Mouse (Mus musculus) heart, adult 2 months (tissue): ENCODE data around the gene Tecpr1. TPM values are rescaled to one million over a fixed set of nuclear protein-coding genes. Genes with fewer than 3 reads are reported as not detected.

Experiments used
- DNase-seq, 2 experiments: peaks; one replicate each; pipeline ENCODE4 v3.0.0; 2021
- H3K27ac ChIP-seq: fragments of 200-600 bp; 2 replicates; pipeline ENCODE4 v1.8.1; 2022
- H3K27me3 ChIP-seq: fragments of 200-500 bp; 2 replicates; pipeline ENCODE4 v1.6.1; 2012; ENCODE audit warnings: mild to moderate bottlenecking, low read length, inconsistent platforms, mixed read lengths; ENCODE audit not compliant: control insufficient read depth, insufficient read depth
- H3K36me3 ChIP-seq: fragments of 200-500 bp; 2 replicates; pipeline ENCODE4 v1.6.1; 2012; ENCODE audit warnings: low read length, inconsistent platforms; ENCODE audit not compliant: control insufficient read depth, insufficient read depth
- H3K4me1 ChIP-seq: fragments of 200-500 bp; 2 replicates; pipeline ENCODE4 v1.6.1; 2011; ENCODE audit warnings: low read length; ENCODE audit not compliant: control insufficient read depth, insufficient read depth
- H3K4me3 ChIP-seq: fragments of 200-600 bp; 2 replicates; pipeline ENCODE4 v1.8.1; 2022
- H3K79me2 ChIP-seq: fragments of 200-500 bp; replicated peaks from 2 replicates; pipeline ENCODE4 v1.6.1; 2012; ENCODE audit warnings: mild to moderate bottlenecking, inconsistent platforms, low read length, moderate library complexity, mixed read lengths; ENCODE audit not compliant: control insufficient read depth, insufficient read depth
- H3K9ac ChIP-seq: fragments of 200-500 bp; 2 replicates; pipeline ENCODE4 v1.6.1; 2012; ENCODE audit warnings: low read depth, mild to moderate bottlenecking, control low read depth, inconsistent platforms, low read length, mixed read lengths
- CTCF ChIP-seq: fragments of 200-600 bp; IDR thresholded peaks from 2 replicates; pipeline ENCODE4 v1.8.1; 2022; ENCODE audit warnings: antibody characterized with exemption, mild to moderate bottlenecking, moderate library complexity
- EP300 ChIP-seq: fragments of 200-500 bp; IDR thresholded peaks from 2 replicates; pipeline ENCODE4 v1.6.1; 2011; ENCODE audit warnings: low read depth, low read length, control low read depth; ENCODE audit not compliant: insufficient read depth
- POLR2A ChIP-seq: fragments of 200-500 bp; IDR thresholded peaks from 2 replicates; pipeline ENCODE4 v1.6.1; 2011; ENCODE audit warnings: mild to moderate bottlenecking, low read depth, low read length, control low read depth; ENCODE audit not compliant: insufficient read depth
- WGBS: fragments of 180-500 bp; shearing (Covaris S2); methylation state at CpG from one replicate; pipeline ENCODE4 v1.1.7; 2018; 5-methylcytosine and 5-hydroxymethylcytosine counted together
- intact Hi-C: fragments of 180-260 bp; cut with DNase I; formaldehyde crosslinking; loops from one replicate; pipeline ENCODE4 v1.15.1; 2025
- polyA plus RNA-seq: library from polyadenylated mRNA; depleted of rRNA; stranded (reverse); fragments of >200 nt; gene quantifications from 2 replicates; pipeline ENCODE4 v1.2.3, GENCODE M21; 2012
- total RNA-seq, 2 experiments: library from RNA; stranded (reverse); gene quantifications; 2 replicates each; pipeline ENCODE4 v1.2.3; 2021

The Tecpr1 gene
- total and polyA plus RNA-seq, 3 experiments, result 24.2 to 34.9 (median 27.6) TPM

GRCm38 (mm10) chr5:144223899-144224816 lies 743 bp upstream of the Tecpr1 start:
- 27% methylated on average over 18 of the region's 18 CpGs for WGBS

GRCm38 (mm10) chr5:144222811-144223502 lies 458 bp downstream of the Tecpr1 start:
- peak; percentile 67 to 80 for DNase-seq
- TF ChIP-seq POLR2A, result no peak; the same call in 1 of the 2 replicates
- peak; percentile 58; the same call in 1 of the 2 replicates for TF ChIP-seq EP300
- H3K36me3 ChIP-seq, result no peaks in the 10 kb centered on the region
- intact Hi-C loops, result loop anchor here (1.0 kb wide), 1 partner anchor 32 kb away; no protein-coding TSS in a partner anchor
- H3K4me3 ChIP-seq, result peak overlapping the region; percentile 92
- peak overlapping the region; percentile 75 for H3K9ac ChIP-seq
- no peaks in the 10 kb centered on the region; the same call in 1 of the 2 replicates for H3K79me2 ChIP-seq
- WGBS, result under 1% methylated on average over 25 of the region's 25 CpGs
- H3K27me3 ChIP-seq, result no peaks in the 10 kb centered on the region
- peaks cover 10% of the 10 kb centered on the region for H3K4me1 ChIP-seq
- peak overlapping the region; percentile 89 for H3K27ac ChIP-seq

More at GRCm38 (mm10) chr5:144223899-144224816, 743 bp upstream of the Tecpr1 start:
- no peak for DNase-seq
- no peaks in the 10 kb centered on the region for H3K79me2 ChIP-seq
- H3K27ac ChIP-seq, result peak overlapping the region; percentile 89
- H3K9ac ChIP-seq, result peak overlapping the region; percentile 82
- H3K27me3 ChIP-seq, result no peaks in the 10 kb centered on the region
- intact Hi-C loops, result loop anchor here (1.0 kb wide), 1 partner anchor 31 kb away; no protein-coding TSS in a partner anchor
- no peak for TF ChIP-seq POLR2A
- no peaks in the 10 kb centered on the region for H3K36me3 ChIP-seq
- H3K4me1 ChIP-seq, result peaks cover 8% of the 10 kb centered on the region
- peak overlapping the region; percentile 92 for H3K4me3 ChIP-seq

- peak overlapping the region; percentile 89 for H3K27ac ChIP-seq
- no peaks in the 10 kb centered on the region for H3K36me3 ChIP-seq
- H3K27me3 ChIP-seq, result no peaks in the 10 kb centered on the region
- peak overlapping the region; percentile 92 for H3K4me3 ChIP-seq
- intact Hi-C loops, result no loop called here
- H3K79me2 ChIP-seq, result no peaks in the 10 kb centered on the region; the same call in 1 of the 2 replicates
- H3K4me1 ChIP-seq, result peaks cover 10% of the 10 kb centered on the region
- TF ChIP-seq EP300 (0 out of 2 replicates have a peak, but pooled peaks have one; percentile 25), POLR2A (no peak)
- WGBS, result 32% methylated on average over 4 of the region's 4 CpGs
- H3K9ac ChIP-seq, result no peak overlapping the region
- DNase-seq, result peak in 1 of 2 experiments; percentile 47
Measured at GRCm38 (mm10) chr5:144221305-144221704, 2.1 kb downstream of the Tecpr1 start.

GRCm38 (mm10) chr5:144219936-144220335 lies 3.5 kb downstream of the Tecpr1 start:
- no peak for DNase-seq
- Histone ChIP-seq H3K9ac (no peak overlapping the region), H3K4me1 (peaks cover 10% of the 10 kb centered on the region), H3K27ac (no peak overlapping the region; the same call in 1 of the 2 replicates), H3K27me3 (no peaks in the 10 kb centered on the region), H3K4me3 (no peak overlapping the region), H3K36me3 (no peaks in the 10 kb centered on the region), H3K79me2 (no peaks in the 10 kb centered on the region; the same call in 1 of the 2 replicates)
- WGBS, result 84% methylated on average over 5 of the region's 5 CpGs
- no peak for TF ChIP-seq POLR2A
- TF ChIP-seq CTCF, result no peak
- no peak for TF ChIP-seq EP300
- intact Hi-C loops, result no loop called here

GRCm38 (mm10) chr5:144219306-144219705 lies 4.1 kb downstream of the Tecpr1 start:
- Histone ChIP-seq H3K27ac (peak overlapping the region; percentile 66), H3K36me3 (no peaks in the 10 kb centered on the region), H3K4me1 (peaks cover 10% of the 10 kb centered on the region), H3K9ac (no peak overlapping the region), H3K79me2 (no peaks in the 10 kb centered on the region; the same call in 1 of the 2 replicates), H3K27me3 (no peaks in the 10 kb centered on the region), H3K4me3 (no peak overlapping the region)
- TF ChIP-seq CTCF (no peak), EP300 (no peak), POLR2A (no peak)
- peak in 1 of 2 experiments; percentile 27 for DNase-seq
- intact Hi-C loops, result no loop called here
- WGBS, result 56% methylated on average over 12 of the region's 12 CpGs

- Histone ChIP-seq H3K4me1 (peaks cover 10% of the 10 kb centered on the region), H3K79me2 (no peaks in the 10 kb centered on the region; the same call in 1 of the 2 replicates), H3K9ac (no peak overlapping the region), H3K36me3 (no peaks in the 10 kb centered on the region), H3K27me3 (no peaks in the 10 kb centered on the region), H3K27ac (no peak overlapping the region), H3K4me3 (no peak overlapping the region)
- DNase-seq, result no peak
- TF ChIP-seq EP300 (no peak), CTCF (no peak), POLR2A (no peak)
- intact Hi-C loops, result no loop called here
- WGBS, result 84% methylated on average over 7 of the region's 7 CpGs
Measured at GRCm38 (mm10) chr5:144218061-144218460, 5.4 kb downstream of the Tecpr1 start.
